Mouse (Mus musculus): ENCODE data around the gene Fhad1. TPM values are rescaled to one million over a fixed set of nuclear protein-coding genes. Genes with fewer than 3 reads are reported as not detected.

Gene Fhad1
- 0.32 and 0.50 TPM in 2 replicates for polyA plus RNA-seq (2015; fragmentation: Nextera tagmentation; extraction: Ambion mirVana)

GRCm38 (mm10) chr4:142014659-142015608, at the start of gene Fhad1:
Fhad1 (minus strand) TSS chr4:142015082.
- peak; percentile 49; the same call in 1 of the 2 replicates for TF ChIP-seq CTCF (IDR thresholded peaks at IDR 0.05; ENCODE audit: low read depth)

GRCm38 (mm10) chr4:142063057-142063534, 48.2 kb upstream of the Fhad1 start:
- H3K9ac ChIP-seq (ENCODE audit: low read depth, low read length) = no peak overlapping the region
- H3K27me3 ChIP-seq (ENCODE audit: insufficient read depth, low read length) = no peaks in the 10 kb centered on the region
- ATAC-seq (replicated peaks; ENCODE audit: low FRiP score, low read depth) (no peak), DNase-seq (ENCODE audit: low spot score) (no peak)
- WGBS = 80% methylated on average over 8 of the region's 8 CpGs
- peaks cover 31% of the 10 kb centered on the region for H3K4me1 ChIP-seq (replicated peaks; ENCODE audit: insufficient read depth, low read length)
- no peak overlapping the region for H3K4me2 ChIP-seq (ENCODE audit: low read length)
- no peak overlapping the region for H3K27ac ChIP-seq
- no peaks in the 10 kb centered on the region for H3K36me3 ChIP-seq (ENCODE audit: insufficient read depth, low read length)
- TF ChIP-seq CTCF (IDR thresholded peaks at IDR 0.05; ENCODE audit: low read depth) = no peak
- no peaks in the 10 kb centered on the region for H3K9me3 ChIP-seq (replicated peaks; ENCODE audit: low read length)
- H3K4me3 ChIP-seq (replicated peaks; ENCODE audit: low read depth, low read length) = no peak overlapping the region

More at GRCm38 (mm10) chr4:142014659-142015608, at the start of gene Fhad1:
- H3K4me1 ChIP-seq (replicated peaks; ENCODE audit: insufficient read depth, low read length) = peaks cover 8% of the 10 kb centered on the region; the same call in 1 of the 2 replicates
- DNase-seq (ENCODE audit: low spot score) (peak; percentile 84), ATAC-seq (replicated peaks; ENCODE audit: low FRiP score, low read depth) (peak; percentile 94)
- peak within 1 kb of the TSS; percentile 56; the same call in 1 of the 2 replicates for H3K27ac ChIP-seq
- WGBS = 1% methylated on average over 44 of the region's 46 CpGs
- H3K9me3 ChIP-seq (replicated peaks; ENCODE audit: low read length) = no peaks in the 10 kb centered on the region
- no peaks in the 10 kb centered on the region for H3K36me3 ChIP-seq (ENCODE audit: insufficient read depth, low read length)
- peak within 1 kb of the TSS; percentile 25; the same call in 1 of the 2 replicates for H3K9ac ChIP-seq (ENCODE audit: low read depth, low read length)
- H3K27me3 ChIP-seq (ENCODE audit: insufficient read depth, low read length) = no peaks in the 10 kb centered on the region
- H3K4me3 ChIP-seq (replicated peaks; ENCODE audit: low read depth, low read length) = peak within 1 kb of the TSS; percentile 25
- H3K4me2 ChIP-seq (ENCODE audit: low read length) = peak within 1 kb of the TSS; percentile 54

DNA sequence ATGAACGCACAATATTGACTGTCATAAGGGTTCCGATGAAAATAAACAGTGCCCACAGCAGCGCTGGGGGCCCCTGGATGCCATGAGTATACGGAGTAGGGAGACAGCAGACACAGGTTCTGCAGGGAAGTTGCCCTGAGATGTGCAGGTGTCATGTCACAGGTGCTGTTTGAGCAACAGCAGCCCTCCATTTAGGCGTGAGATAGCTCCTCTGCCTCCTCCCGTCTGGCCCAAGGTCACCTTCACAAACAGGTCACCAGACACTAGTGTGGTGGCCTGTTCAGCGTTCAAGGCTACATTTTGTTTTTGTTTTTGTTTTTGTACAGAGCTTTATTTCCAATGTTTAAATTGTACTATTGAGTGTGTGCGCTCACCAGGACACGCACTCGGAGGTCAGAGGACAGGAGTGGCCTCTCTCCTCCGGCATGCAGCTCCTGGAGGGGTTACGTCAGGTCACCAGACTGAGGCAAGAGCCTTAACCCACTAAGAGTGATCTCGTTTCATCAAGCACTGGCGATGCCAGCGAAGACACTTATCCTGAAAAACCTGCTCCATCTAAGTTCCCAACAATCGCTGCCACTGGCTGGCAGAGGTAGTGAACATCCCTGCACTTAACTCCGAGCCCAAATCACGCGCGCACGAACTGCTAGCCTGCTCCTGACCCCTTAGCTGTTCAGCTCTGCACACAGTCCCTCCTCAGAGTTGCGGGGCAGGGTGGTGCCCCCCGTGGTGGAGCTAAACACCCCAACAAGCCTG, 46.8 kb upstream of the Fhad1 start:
- Histone ChIP-seq H3K27ac (0 out of 2 replicates have a peak overlapping the region, but pooled peaks have one; percentile 27), H3K27me3 (ENCODE audit: insufficient read depth, low read length) (no peaks in the 10 kb centered on the region), H3K4me3 (replicated peaks; ENCODE audit: low read depth, low read length) (no peak overlapping the region), H3K9ac (ENCODE audit: low read depth, low read length) (no peak overlapping the region), H3K4me1 (replicated peaks; ENCODE audit: insufficient read depth, low read length) (peaks cover 26% of the 10 kb centered on the region), H3K36me3 (ENCODE audit: insufficient read depth, low read length) (no peaks in the 10 kb centered on the region), H3K4me2 (ENCODE audit: low read length) (no peak overlapping the region), H3K9me3 (replicated peaks; ENCODE audit: low read length) (no peaks in the 10 kb centered on the region)
- ATAC-seq (replicated peaks; ENCODE audit: low FRiP score, low read depth) (no peak), DNase-seq (ENCODE audit: low spot score) (no peak)
- 79% methylated on average over 23 of the region's 23 CpGs for WGBS
- no peak for TF ChIP-seq CTCF (IDR thresholded peaks at IDR 0.05; ENCODE audit: low read depth)

GRCm38 (mm10) chr4:142060455-142061378, 45.8 kb upstream of the Fhad1 start:
- no peak overlapping the region for H3K4me3 ChIP-seq (replicated peaks; ENCODE audit: low read depth, low read length)
- H3K4me2 ChIP-seq (ENCODE audit: low read length) = no peak overlapping the region
- 0 out of 2 replicates have a peak, but pooled peaks have one; percentile 23 for ATAC-seq (replicated peaks; ENCODE audit: low FRiP score, low read depth)
- H3K4me1 ChIP-seq (replicated peaks; ENCODE audit: insufficient read depth, low read length) = peaks cover 17% of the 10 kb centered on the region
- H3K27ac ChIP-seq = peak overlapping the region; percentile 43; the same call in 1 of the 2 replicates
- no peak for DNase-seq (ENCODE audit: low spot score)
- H3K9ac ChIP-seq (ENCODE audit: low read depth, low read length) = no peak overlapping the region
- 43% methylated on average over 18 of the region's 18 CpGs for WGBS
- no peaks in the 10 kb centered on the region for H3K36me3 ChIP-seq (ENCODE audit: insufficient read depth, low read length)
- no peaks in the 10 kb centered on the region for H3K9me3 ChIP-seq (replicated peaks; ENCODE audit: low read length)
- no peak for TF ChIP-seq CTCF (IDR thresholded peaks at IDR 0.05; ENCODE audit: low read depth)
- H3K27me3 ChIP-seq (ENCODE audit: insufficient read depth, low read length) = no peaks in the 10 kb centered on the region

GRCm38 (mm10) chr4:142059841-142060193, 44.9 kb upstream of the Fhad1 start:
- 85% methylated on average over 8 of the region's 8 CpGs for WGBS
- H3K9me3 ChIP-seq (replicated peaks; ENCODE audit: low read length) = no peaks in the 10 kb centered on the region
- H3K4me2 ChIP-seq (ENCODE audit: low read length) = no peak overlapping the region
- no peak overlapping the region for H3K9ac ChIP-seq (ENCODE audit: low read depth, low read length)
- H3K36me3 ChIP-seq (ENCODE audit: insufficient read depth, low read length) = no peaks in the 10 kb centered on the region
- no peak overlapping the region for H3K27ac ChIP-seq
- no peak overlapping the region for H3K4me3 ChIP-seq (replicated peaks; ENCODE audit: low read depth, low read length)
- H3K4me1 ChIP-seq (replicated peaks; ENCODE audit: insufficient read depth, low read length) = peaks cover 12% of the 10 kb centered on the region
- TF ChIP-seq CTCF (IDR thresholded peaks at IDR 0.05; ENCODE audit: low read depth) = no peak
- ATAC-seq (replicated peaks; ENCODE audit: low FRiP score, low read depth) (no peak), DNase-seq (ENCODE audit: low spot score) (no peak)
- no peaks in the 10 kb centered on the region for H3K27me3 ChIP-seq (ENCODE audit: insufficient read depth, low read length)
